Mouse (Mus musculus) olfactory bulb, adult 2 months (tissue): ENCODE measurements around the gene Hephl1.

Source experiments
- CTCF ChIP-seq: fragments of 200-500 bp; IDR thresholded peaks from 2 replicates; pipeline ENCODE4 v1.5.1; 2012; ENCODE audit warnings: low read depth, mild to moderate bottlenecking, low read length, moderate library complexity; ENCODE audit not compliant: insufficient read depth
- POLR2A ChIP-seq: fragments of 200-500 bp; IDR thresholded peaks from 2 replicates; pipeline ENCODE4 v1.6.1; 2012; ENCODE audit warnings: mild to moderate bottlenecking, low read depth, low read length, moderate library complexity; ENCODE audit not compliant: insufficient read depth

DNA sequence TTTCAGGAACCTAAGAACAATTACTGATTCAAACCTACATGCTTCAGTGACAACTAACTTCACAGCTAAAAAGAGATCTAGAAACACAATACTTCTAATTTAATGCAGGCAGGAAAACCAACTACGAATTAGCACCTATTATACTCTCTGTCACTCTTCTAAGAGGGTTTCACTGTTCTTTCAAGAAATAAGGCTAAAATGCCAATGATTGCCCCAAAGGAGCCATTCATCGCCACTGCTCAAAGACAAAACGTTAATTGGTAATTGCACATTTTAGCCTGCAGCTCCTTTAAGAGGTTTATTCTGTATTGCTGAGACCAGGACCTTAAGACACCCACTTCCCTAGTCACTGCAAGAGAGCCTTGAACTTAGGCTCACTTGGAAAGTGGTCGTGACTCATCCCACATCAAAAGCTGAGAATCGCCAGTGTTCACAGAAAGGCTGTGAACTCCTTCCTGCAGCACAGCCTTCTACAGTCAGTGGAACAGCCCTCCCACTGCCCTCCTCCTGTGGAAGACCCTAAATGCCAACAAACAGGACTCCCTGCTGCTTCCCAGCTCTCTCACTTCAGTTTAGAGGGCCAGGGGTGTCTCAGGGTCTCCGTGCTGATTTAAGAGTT, 108.8 kb downstream of the Hephl1 start:
- TF ChIP-seq POLR2A = no peak
- TF ChIP-seq CTCF = no peak
